Mouse (Mus musculus) embryonic facial prominence, embryonic 11.5 days (tissue): ENCODE data around the gene Pds5a. TPM values are rescaled to one million over a fixed set of nuclear protein-coding genes. Genes with fewer than 3 reads are reported as not detected.

Experiments
- ATAC-seq: fragments of 200-750 bp; cut with Nextera tagmentation; replicated peaks from 2 replicates; pipeline ENCODE4 v1.8.0; 2017; ENCODE audit warnings: low read depth; ENCODE audit not compliant: insufficient number of reproducible peaks, low FRiP score, low TSS enrichment
- DNase-seq: peaks from one replicate; pipeline ENCODE4 v3.0.0-alpha.2; 2015; ENCODE audit warnings: low spot score
- H3K27ac ChIP-seq: fragments of 300-500 bp; sonication (generic); replicated peaks from 2 replicates; pipeline ENCODE4 v1.5.1; 2014; ENCODE audit warnings: mild to moderate bottlenecking, low read depth, low read length, control low read depth
- H3K27me3 ChIP-seq: fragments of 300-500 bp; sonication (generic); 2 replicates; pipeline ENCODE4 v1.6.1; 2014; ENCODE audit warnings: mild to moderate bottlenecking, low read length, moderate library complexity, mixed read lengths; ENCODE audit not compliant: control insufficient read depth, insufficient read depth
- H3K36me3 ChIP-seq: fragments of 300-500 bp; sonication (generic); replicated peaks from 2 replicates; pipeline ENCODE4 v1.6.1; 2014; ENCODE audit warnings: low read depth, mild to moderate bottlenecking, low read length, moderate library complexity, mixed read lengths; ENCODE audit not compliant: control insufficient read depth, insufficient read depth
- H3K4me1 ChIP-seq: fragments of 300-500 bp; sonication (generic); 2 replicates; pipeline ENCODE4 v1.6.1; 2014; ENCODE audit warnings: low read length, mixed read lengths; ENCODE audit not compliant: control insufficient read depth, insufficient read depth
- H3K4me2 ChIP-seq: fragments of 300-500 bp; sonication (generic); 2 replicates; pipeline ENCODE4 v1.6.1; 2014; ENCODE audit warnings: low read depth, mild to moderate bottlenecking, control low read depth, low read length, moderate library complexity
- H3K4me3 ChIP-seq: fragments of 300-500 bp; sonication (generic); 2 replicates; pipeline ENCODE4 v1.5.1; 2014; ENCODE audit warnings: low read depth, low read length, control low read depth
- H3K9ac ChIP-seq: fragments of 300-500 bp; sonication (generic); replicated peaks from 2 replicates; pipeline ENCODE4 v1.6.1; 2014; ENCODE audit warnings: mild to moderate bottlenecking, control low read depth, low read length
- H3K9me3 ChIP-seq: fragments of 300-500 bp; sonication (generic); replicated peaks from 2 replicates; pipeline ENCODE4 v1.6.1; 2016; ENCODE audit warnings: mild to moderate bottlenecking, low read length, inconsistent platforms, mixed read lengths; ENCODE audit not compliant: control insufficient read depth
- WGBS: fragments of 180-500 bp; shearing (Covaris S2); extraction: QIAGEN DNeasy Blood & Tissue Kit; methylation state at CpG from one replicate; pipeline ENCODE4 v1.1.7; 2014; 5-methylcytosine and 5-hydroxymethylcytosine counted together
- polyA plus RNA-seq: library from polyadenylated mRNA; unstranded; fragments of >200 nt; fragmentation: Nextera tagmentation; extraction: Ambion mirVana; gene quantifications from 2 replicates; pipeline ENCODE4 v1.2.1, GENCODE M21; 2014

Pds5a gene
- polyA plus RNA-seq, result 110 and 129 TPM in 2 replicates

DNA sequence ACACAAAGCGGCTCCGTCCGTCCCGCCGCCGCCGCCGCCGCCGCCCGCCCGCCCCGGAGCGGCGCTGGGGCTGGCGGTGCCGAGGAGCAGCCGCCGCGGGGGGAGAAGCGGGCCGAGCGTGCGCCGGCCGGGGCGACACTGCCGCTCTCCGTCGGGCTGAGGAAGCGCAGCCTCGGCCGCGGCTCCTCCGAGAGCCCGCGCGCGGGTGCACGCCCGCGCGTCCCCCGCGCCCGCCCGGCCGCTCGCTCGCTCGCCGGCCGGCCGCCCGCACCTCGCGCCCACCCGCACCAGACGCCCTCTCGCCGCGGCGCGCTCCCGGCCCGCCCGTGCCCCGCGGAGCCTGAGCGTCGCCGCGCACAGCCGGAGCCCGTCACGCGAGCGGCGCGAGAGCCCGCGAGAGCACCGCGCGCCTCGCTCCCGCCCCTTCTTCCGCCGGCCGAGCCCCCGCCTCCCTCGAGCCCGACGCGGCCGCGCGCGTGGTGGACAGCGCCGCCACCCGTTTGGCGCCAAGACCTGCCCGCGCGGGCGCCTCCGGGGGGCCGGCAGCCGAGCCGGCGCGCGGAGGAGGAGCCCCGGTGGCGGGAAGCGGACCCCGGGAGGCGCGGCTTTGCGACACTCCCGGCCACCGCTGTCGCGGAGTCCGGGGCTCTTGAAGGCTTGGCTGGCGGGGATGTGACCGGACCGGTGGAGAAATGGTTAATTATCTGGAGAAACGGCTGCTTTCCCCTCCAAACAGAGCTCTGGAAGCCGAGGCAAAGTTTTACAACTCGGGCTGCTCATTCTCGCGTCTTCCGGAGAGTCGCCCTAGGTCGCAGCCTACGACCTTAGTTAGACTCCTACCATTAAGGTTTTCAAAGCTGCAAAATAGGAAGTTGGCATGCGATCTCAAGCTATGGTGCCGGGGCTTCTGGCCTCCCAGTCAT is at the start of gene Pds5a:
Gene Pds5a (minus strand): TSS at position 438 of the 923 bp plus-strand sequence.
- H3K9me3 ChIP-seq, result no peaks in the 10 kb centered on the region
- H3K4me1 ChIP-seq, result no peaks in the 10 kb centered on the region
- H3K27me3 ChIP-seq, result no peaks in the 10 kb centered on the region
- ATAC-seq (peak; percentile 88), DNase-seq (peak; percentile 94)
- peak within 1 kb of the TSS; percentile 97 for H3K9ac ChIP-seq
- H3K36me3 ChIP-seq, result no peaks in the 10 kb centered on the region
- peak within 1 kb of the TSS; percentile 99 for H3K4me3 ChIP-seq
- peak within 1 kb of the TSS; percentile 97 for H3K27ac ChIP-seq
- H3K4me2 ChIP-seq, result peak within 1 kb of the TSS; percentile 37
- WGBS, result under 1% methylated on average over 85 of the region's 140 CpGs

- no peaks in the 10 kb centered on the region for H3K9me3 ChIP-seq
- ATAC-seq (no peak), DNase-seq (no peak)
- no peak overlapping the region for H3K4me2 ChIP-seq
- H3K4me1 ChIP-seq, result no peaks in the 10 kb centered on the region
- no peak overlapping the region for H3K27ac ChIP-seq
- H3K36me3 ChIP-seq, result no peaks in the 10 kb centered on the region
- H3K9ac ChIP-seq, result no peak overlapping the region
- H3K4me3 ChIP-seq, result no peak overlapping the region
- 81% methylated on average over 5 of the region's 5 CpGs for WGBS
- H3K27me3 ChIP-seq, result no peaks in the 10 kb centered on the region
Measured at GRCm38 (mm10) chr5:65746908-65747307, 48.8 kb upstream of the Pds5a start.

GRCm38 (mm10) chr5:65739366-65739765 is 41.3 kb upstream of the Pds5a start:
- Histone ChIP-seq H3K36me3 (no peaks in the 10 kb centered on the region), H3K4me2 (no peak overlapping the region), H3K9me3 (no peaks in the 10 kb centered on the region), H3K27me3 (no peaks in the 10 kb centered on the region), H3K9ac (no peak overlapping the region), H3K4me1 (no peaks in the 10 kb centered on the region), H3K27ac (no peak overlapping the region), H3K4me3 (no peak overlapping the region)
- no peak for ATAC-seq
- WGBS, result 92% methylated on average over 3 of the region's 3 CpGs
- DNase-seq, result no peak

DNA sequence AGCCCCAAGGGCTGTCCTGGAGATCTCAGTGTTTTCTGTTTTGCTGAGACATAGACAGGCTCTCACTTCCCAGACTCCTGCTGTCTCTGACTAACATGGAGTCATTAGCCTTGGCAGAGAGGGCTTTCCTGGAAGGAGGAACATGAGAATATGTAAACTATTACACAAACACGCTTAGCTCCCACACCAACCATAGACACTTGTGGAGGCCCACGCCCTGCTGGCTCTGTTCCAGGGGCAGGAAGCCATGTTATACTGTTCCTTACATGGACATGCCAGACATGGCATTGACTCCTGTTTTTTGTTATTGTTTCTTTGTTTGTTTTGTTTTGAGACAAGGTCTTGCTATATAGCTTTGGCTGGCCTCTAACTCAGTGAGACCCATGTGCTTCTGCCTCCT is 37.5 kb upstream of the Pds5a start:
- Histone ChIP-seq H3K27me3 (no peaks in the 10 kb centered on the region), H3K4me1 (no peaks in the 10 kb centered on the region), H3K36me3 (no peaks in the 10 kb centered on the region), H3K27ac (no peak overlapping the region), H3K9ac (no peak overlapping the region), H3K4me2 (no peak overlapping the region), H3K4me3 (no peak overlapping the region), H3K9me3 (no peaks in the 10 kb centered on the region)
- ATAC-seq (no peak), DNase-seq (no peak)
- 91% methylated on average over 2 of the region's 2 CpGs for WGBS

- H3K27ac ChIP-seq, result no peak overlapping the region
- WGBS, result 61% methylated on average over 9 of the region's 9 CpGs
- DNase-seq, result no peak
Measured at GRCm38 (mm10) chr5:65731173-65732007, 33.3 kb upstream of the Pds5a start.

GRCm38 (mm10) chr5:65724311-65725054 is 26.4 kb upstream of the Pds5a start:
- Histone ChIP-seq H3K9me3 (no peaks in the 10 kb centered on the region), H3K4me3 (peak overlapping the region; percentile 36), H3K9ac (peak overlapping the region; percentile 57), H3K4me2 (peak overlapping the region; percentile 70), H3K27ac (peak overlapping the region; percentile 82), H3K36me3 (no peaks in the 10 kb centered on the region), H3K4me1 (no peaks in the 10 kb centered on the region), H3K27me3 (no peaks in the 10 kb centered on the region)
- DNase-seq (peak; percentile 77), ATAC-seq (peak; percentile 73)
- WGBS, result 2% methylated on average over 23 of the region's 23 CpGs

More at GRCm38 (mm10) chr5:65731173-65732007, 33.3 kb upstream of the Pds5a start:
- Histone ChIP-seq H3K4me2 (no peak overlapping the region), H3K9ac (no peak overlapping the region), H3K4me3 (no peak overlapping the region), H3K36me3 (no peaks in the 10 kb centered on the region), H3K4me1 (no peaks in the 10 kb centered on the region), H3K27me3 (no peaks in the 10 kb centered on the region), H3K9me3 (no peaks in the 10 kb centered on the region)
- ATAC-seq, result no peak

GRCm38 (mm10) chr5:65718368-65718767 is 20.3 kb upstream of the Pds5a start:
- Histone ChIP-seq H3K36me3 (no peaks in the 10 kb centered on the region), H3K27ac (no peak overlapping the region), H3K27me3 (no peaks in the 10 kb centered on the region), H3K4me3 (no peak overlapping the region), H3K4me1 (no peaks in the 10 kb centered on the region), H3K9me3 (no peaks in the 10 kb centered on the region), H3K9ac (no peak overlapping the region), H3K4me2 (no peak overlapping the region)
- peak; percentile 31 for DNase-seq
- WGBS, result 31% methylated on average over 3 of the region's 3 CpGs
- no peak for ATAC-seq
